Mouse (Mus musculus) bone marrow macrophage, adult 2 months (primary cell): ENCODE data around the gene Gm4724.
"Not testable (repeated sequence)": the region's sequence is repeated elsewhere in the genome, so short reads cannot be mapped to it uniquely, and the experiment has no call there.

Experiments
- CTCF ChIP-seq: IDR thresholded peaks from 2 replicates; pipeline ENCODE4 v1.5.1; 2012; ENCODE audit warnings: low read depth, mild to moderate bottlenecking, low read length, moderate library complexity
- POLR2A ChIP-seq: IDR thresholded peaks from 2 replicates; pipeline ENCODE4 v1.6.1; 2012; ENCODE audit warnings: mild to moderate bottlenecking, low read depth, low read length, borderline replicate concordance

GRCm38 (mm10) chr2:175469685-175470084, 34.1 kb upstream of the Gm4724 start, which contains the start of gene Zfp965:
- TF ChIP-seq POLR2A, CTCF: not testable (repeated sequence)
